ENCODE assay signal across 23 mouse cellular contexts in the genomic region with DNA sequence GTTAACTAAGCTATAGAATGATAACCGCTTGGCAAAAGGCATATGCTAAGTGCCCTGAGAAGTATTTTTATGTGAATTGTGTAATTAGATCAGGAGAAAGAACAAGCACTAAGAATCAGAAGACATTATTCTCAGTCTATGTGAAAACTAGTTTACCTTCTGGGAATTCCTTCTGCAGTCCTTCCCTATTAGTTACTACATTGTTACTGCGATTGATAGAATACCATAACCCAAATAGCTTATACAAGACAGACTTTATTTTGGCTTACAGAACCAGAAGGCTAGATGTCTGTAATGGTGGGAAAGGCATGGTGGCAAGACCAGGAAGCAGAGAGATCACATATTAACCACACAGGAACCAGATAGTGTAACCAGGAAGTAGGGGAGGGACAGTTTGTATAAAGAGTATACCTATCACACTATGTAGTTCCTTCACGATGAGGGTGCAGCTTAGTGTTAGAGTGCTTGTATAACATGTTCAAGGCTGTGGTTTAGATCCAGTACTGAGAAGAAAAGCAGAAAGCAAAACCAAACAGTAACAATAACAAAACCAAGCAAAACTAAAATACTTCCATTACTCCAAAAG. TPM values are rescaled to one million over a fixed set of nuclear protein-coding genes. Genes with fewer than 3 reads are reported as not detected.
A peak's percentile ranks its signal among the peaks of the same experiment; 100 is the strongest.
DNase-seq lines count a peak whose midpoint lies in the region; ATAC-seq lines count a peak whose summit lies in the region.
"Had no signal": no experiment of that assay in that cellular context is flagged by ENCODE, and none has a peak within 500 bp of the region (broad histone marks: within the 10 kb centered on the region; RNA-seq: fewer than 3 reads in every experiment).

No protein-coding gene starts in this region.

- no peak overlapping the region for H3K4me3 ChIP-seq in limb, embryonic 10.5 days
- H3K4me3 ChIP-seq: heart, adult 2 months; heart, embryonic 15.5 days; hindbrain, embryonic 10.5 days; layer of hippocampus, adult 2 months; midbrain, embryonic 15.5 days had no signal

- no peak overlapping the region for H3K27ac ChIP-seq in limb, embryonic 10.5 days
- H3K27ac ChIP-seq: heart, adult 2 months; heart, embryonic 15.5 days; hindbrain, embryonic 10.5 days; layer of hippocampus, adult 2 months; macrophage; midbrain, embryonic 15.5 days had no signal

- peak; percentile 86 for ATAC-seq in common myeloid progenitor, adult 5-6 weeks (replicated peaks; ENCODE audit: low read depth, poor library complexity, severe bottlenecking)
- ATAC-seq in megakaryocyte progenitor cell, adult 5-6 weeks (replicated peaks; ENCODE audit: poor library complexity), result peak; percentile 62
- ATAC-seq: forebrain, embryonic 14.5 days; midbrain, embryonic 15.5 days had no signal

- peaks cover 9% of the 10 kb centered on the region for H3K4me1 ChIP-seq in limb, embryonic 10.5 days
- H3K4me1 ChIP-seq: heart, embryonic 15.5 days; hindbrain, embryonic 10.5 days; midbrain, embryonic 15.5 days had no signal

- no peaks in the 10 kb centered on the region for H3K36me3 ChIP-seq in limb, embryonic 10.5 days
- H3K36me3 ChIP-seq: heart, embryonic 15.5 days; hindbrain, embryonic 10.5 days; midbrain, embryonic 15.5 days had no signal

- no peaks in the 10 kb centered on the region for H3K9me3 ChIP-seq in limb, embryonic 10.5 days (replicated peaks)
- H3K9me3 ChIP-seq: heart, embryonic 15.5 days; hindbrain, embryonic 10.5 days; midbrain, embryonic 15.5 days had no signal

- 94% methylated on average over 3 of the region's 3 CpGs for WGBS in limb, embryonic 10.5 days

- DNase-seq in thymus, postnatal 0 days (ENCODE audit: low spot score), result peak; percentile 29
- DNase-seq in thymus, postnatal 36 days, result no peak
- no peak for DNase-seq in limb, embryonic 10.5 days (ENCODE audit: low spot score)
- no peak for DNase-seq in urinary bladder, postnatal 14 days (ENCODE audit: low spot score)
- DNase-seq in right cerebral cortex, postnatal 25 days, result no peak
- DNase-seq in ovary, postnatal 10 days (ENCODE audit: low spot score), result no peak
- DNase-seq: B cell, adult 2 months; cerebellum, adult 2 months; cerebellum, postnatal 36 days; gastrocnemius, postnatal 14 days; heart, adult 2 months; kidney, adult 2 months; kidney, postnatal 14 days; liver; right cerebral cortex, adult 18-20 months had no signal

- no peaks in the 10 kb centered on the region for H3K27me3 ChIP-seq in limb, embryonic 10.5 days (ENCODE audit: low read depth, poor library complexity, severe bottlenecking)
- H3K27me3 ChIP-seq: heart, embryonic 15.5 days; midbrain, embryonic 15.5 days had no signal

RNA-seq across cellular contexts. Expression of gene Stim1, which starts 50.1 kb away (rescaled TPM):
- polyA plus RNA-seq in thymus, postnatal 0 days (2015; fragmentation: Nextera tagmentation; extraction: Ambion mirVana), result 37.5 and 42.1 TPM in 2 replicates
- 20.5 and 41.0 TPM in 2 replicates for total RNA-seq in common myeloid progenitor, adult 5-6 weeks (2017)
- 22.4 and 23.5 TPM in 2 replicates for total RNA-seq in megakaryocyte progenitor cell, adult 5-6 weeks (2015)
- 33.5 and 36.4 TPM in 2 replicates for total RNA-seq in megakaryocyte progenitor cell, adult 5-6 weeks (2017)
- 10.7 and 14.5 TPM in 2 replicates for polyA plus RNA-seq in limb, embryonic 10.5 days (2016; fragmentation: Nextera tagmentation; extraction: Ambion mirVana)
